Mouse (Mus musculus) myocyte (in vitro differentiated cells): Measurements from ENCODE around the gene Kcnd2.

ENCODE experiments used
- CEBPB ChIP-seq: IDR thresholded peaks from 2 replicates; pipeline ENCODE4 v1.6.1; 2011; ENCODE audit warnings: mild to moderate bottlenecking, moderate library complexity; ENCODE audit not compliant: poor library complexity, insufficient read depth, severe bottlenecking
- MAX ChIP-seq: IDR thresholded peaks from one replicate; pipeline ENCODE4 v1.6.1; 2011; ENCODE audit warnings: low read depth, mild to moderate bottlenecking, control low read depth
- MYOD1 ChIP-seq, 3 experiments: IDR thresholded peaks; one replicate each; pipeline ENCODE4 v1.6.1; 2011; ENCODE audit warnings: control low read depth in 2 of 3, low read depth in 2 of 3, mild to moderate bottlenecking in 2 of 3, moderate library complexity in 1 of 3; ENCODE audit not compliant: insufficient read length in 2 of 3, control insufficient read depth in 1 of 3
- MYOG ChIP-seq, 3 experiments: IDR thresholded peaks; one replicate each; pipeline ENCODE4 v1.6.1; 2011; ENCODE audit warnings: control low read depth in 2 of 3, low read depth in 2 of 3, mild to moderate bottlenecking in 2 of 3; ENCODE audit not compliant: insufficient read length in 2 of 3, control insufficient read depth in 1 of 3, insufficient read depth in 1 of 3
- POLR2A ChIP-seq: IDR thresholded peaks from one replicate; pipeline ENCODE4 v1.6.1; 2011; ENCODE audit warnings: low read depth, mild to moderate bottlenecking, control low read depth, moderate library complexity; ENCODE audit not compliant: insufficient read length
- POLR2AphosphoS2 ChIP-seq: IDR thresholded peaks from one replicate; pipeline ENCODE4 v1.6.1; 2011; ENCODE audit warnings: low read depth, control low read depth; ENCODE audit not compliant: insufficient read length
- REST ChIP-seq: IDR thresholded peaks from one replicate; pipeline ENCODE4 v1.6.1; 2011; ENCODE audit warnings: mild to moderate bottlenecking, control low read depth, moderate library complexity; ENCODE audit not compliant: insufficient read depth, insufficient read length
- TCF12 ChIP-seq: IDR thresholded peaks from one replicate; pipeline ENCODE4 v1.6.1; 2011; ENCODE audit warnings: mild to moderate bottlenecking, control low read depth; ENCODE audit not compliant: poor library complexity, insufficient read depth, severe bottlenecking
- TCF3 ChIP-seq: IDR thresholded peaks from one replicate; pipeline ENCODE4 v1.6.1; 2011; ENCODE audit warnings: low read depth, control low read depth; ENCODE audit not compliant: insufficient read length
- USF1 ChIP-seq: IDR thresholded peaks from one replicate; pipeline ENCODE4 v1.6.1; 2011; ENCODE audit warnings: low read depth, mild to moderate bottlenecking, control low read depth, moderate library complexity

DNA sequence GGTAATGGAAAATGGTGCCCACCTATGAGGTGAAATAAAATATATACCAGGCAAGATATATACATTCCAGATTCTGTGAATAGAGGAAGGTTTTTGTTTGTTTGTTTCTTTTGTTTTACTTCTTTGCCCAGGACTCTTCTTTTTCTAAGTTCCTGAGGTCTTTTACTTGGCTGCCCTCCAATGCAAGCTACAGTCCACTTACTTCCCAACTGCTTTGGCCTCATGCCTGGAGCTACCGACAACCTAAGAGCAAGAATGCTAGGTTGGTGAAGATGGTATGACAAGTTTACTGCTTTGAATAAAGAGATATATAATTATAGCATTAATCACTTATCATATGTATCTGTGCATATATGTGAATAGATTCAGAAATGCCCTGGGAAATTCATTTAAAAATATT is 305.0 kb downstream of the Kcnd2 start:
- TF ChIP-seq POLR2A: no peak
- TF ChIP-seq CEBPB: no peak
- no peak for TF ChIP-seq MAX
- no peak for TF ChIP-seq USF1
- no peak for TF ChIP-seq MYOG (IDR thresholded peaks at IDR 0.05; ENCODE audit: control insufficient read depth in 1 of 3, insufficient read depth in 1 of 3, insufficient read length in 2 of 3, low read depth in 2 of 3)
- TF ChIP-seq POLR2AphosphoS2: no peak
- TF ChIP-seq TCF12: no peak
- no peak for TF ChIP-seq MYOD1 (IDR thresholded peaks at IDR 0.05; ENCODE audit: control insufficient read depth in 1 of 3, insufficient read length in 2 of 3, low read depth in 2 of 3)
- TF ChIP-seq TCF3: no peak
- no peak for TF ChIP-seq REST
